In the genomic region with DNA sequence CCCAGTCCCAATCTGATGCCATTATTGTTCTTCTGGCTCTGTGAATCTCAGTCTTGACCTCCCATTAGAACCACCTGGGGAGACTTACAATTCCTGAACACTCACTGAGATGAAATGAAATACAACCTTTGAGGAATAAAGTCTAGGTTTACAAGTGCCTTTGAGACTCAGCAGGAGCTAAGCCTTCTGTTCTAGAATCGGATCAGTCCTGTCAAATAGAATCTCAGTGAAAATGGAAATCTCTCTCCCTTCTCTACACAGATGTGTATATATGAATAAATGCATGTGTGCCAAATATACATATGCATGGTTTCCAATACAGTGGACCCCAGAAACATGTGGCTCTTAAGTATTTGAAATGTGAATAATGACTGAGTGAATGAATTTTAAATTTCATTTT, we compare ENCODE assay signal across 29 mouse cellular contexts. TPM values are rescaled to one million over a fixed set of nuclear protein-coding genes. Genes with fewer than 3 reads are reported as not detected.
DNase-seq lines count a peak whose midpoint lies in the region; ATAC-seq lines count a peak whose summit lies in the region.
"Had no signal": no experiment of that assay in that cellular context is flagged by ENCODE, and none has a peak within 500 bp of the region (broad histone marks: within the 10 kb centered on the region; RNA-seq: fewer than 3 reads in every experiment).

No protein-coding gene starts in this region.

- no peaks in the 10 kb centered on the region for H3K9me3 ChIP-seq in forebrain, embryonic 11.5 days (ENCODE audit: control insufficient read depth, low read length)
- H3K9me3 ChIP-seq in forebrain, embryonic 10.5 days: no peaks in the 10 kb centered on the region
- no peaks in the 10 kb centered on the region for H3K9me3 ChIP-seq in midbrain, embryonic 13.5 days
- H3K9me3 ChIP-seq in midbrain, embryonic 10.5 days (replicated peaks): no peaks in the 10 kb centered on the region
- H3K9me3 ChIP-seq in midbrain, embryonic 15.5 days: no peaks in the 10 kb centered on the region
- H3K9me3 ChIP-seq in midbrain, embryonic 11.5 days (ENCODE audit: control insufficient read depth, low read length): no peaks in the 10 kb centered on the region
- H3K9me3 ChIP-seq: embryonic facial prominence, embryonic 13.5 days; embryonic facial prominence, embryonic 15.5 days; forebrain, embryonic 12.5 days; G1E had no signal

- DNase-seq in forebrain, embryonic 11.5 days (ENCODE audit: low spot score): no peak
- no peak for DNase-seq in forebrain, embryonic 10.5 days (ENCODE audit: extremely low spot score, low spot score)
- DNase-seq in heart, adult 11 months: peak; percentile 19
- DNase-seq in heart, postnatal 4 days: no peak
- DNase-seq in midbrain, embryonic 10.5 days (ENCODE audit: low spot score): no peak
- no peak for DNase-seq in midbrain, embryonic 11.5 days (ENCODE audit: low spot score, missing footprints)
- DNase-seq: adrenal gland, adult 8-10 months; adrenal gland, postnatal 14 days; adrenal gland, postnatal 36 days; B cell, adult 2 months; cerebellum, adult 11 months; cerebellum, adult 18-20 months; cerebellum, adult 8-10 months; cerebellum, adult 9-11 months; cerebellum, postnatal 14 days; cerebellum, postnatal 36 days; embryo, embryonic 11 days had no signal

- H3K27me3 ChIP-seq in forebrain, embryonic 11.5 days (ENCODE audit: control insufficient read depth, insufficient read depth, low read length): no peaks in the 10 kb centered on the region
- no peaks in the 10 kb centered on the region for H3K27me3 ChIP-seq in forebrain, embryonic 10.5 days (ENCODE audit: poor library complexity, severe bottlenecking)
- no peaks in the 10 kb centered on the region for H3K27me3 ChIP-seq in midbrain, embryonic 13.5 days
- H3K27me3 ChIP-seq in midbrain, embryonic 10.5 days (ENCODE audit: low read depth, poor library complexity, severe bottlenecking): no peaks in the 10 kb centered on the region
- H3K27me3 ChIP-seq in midbrain, embryonic 15.5 days (replicated peaks): no peaks in the 10 kb centered on the region
- no peaks in the 10 kb centered on the region for H3K27me3 ChIP-seq in midbrain, embryonic 11.5 days (ENCODE audit: control insufficient read depth, insufficient read depth, low read length)
- H3K27me3 ChIP-seq: CH12.LX; embryonic facial prominence, embryonic 13.5 days; embryonic facial prominence, embryonic 15.5 days; forebrain, embryonic 12.5 days; Patski had no signal

- ATAC-seq in forebrain, embryonic 11.5 days (replicated peaks; ENCODE audit: low FRiP score): peak; percentile 61; the same call in 1 of the 2 replicates
- ATAC-seq in midbrain, embryonic 13.5 days: peak; percentile 66
- 0 out of 2 replicates have a peak, but pooled peaks have one; percentile 39 for ATAC-seq in midbrain, embryonic 15.5 days (replicated peaks)
- no peak for ATAC-seq in midbrain, embryonic 11.5 days (ENCODE audit: low FRiP score)
- ATAC-seq: activated CD4-positive, CD25-positive, alpha-beta regulatory T cell, adult 4 months; CD4-positive, CD25-positive, alpha-beta regulatory T cell, adult 4 months; forebrain, embryonic 16.5 days; Patski had no signal

- 33% methylated on average over 1 of the region's 1 CpGs for WGBS in forebrain, embryonic 11.5 days
- 45% methylated on average over 1 of the region's 1 CpGs for WGBS in forebrain, embryonic 10.5 days
- 13% methylated on average over 1 of the region's 1 CpGs for WGBS in midbrain, embryonic 13.5 days
- 44% methylated on average over 1 of the region's 1 CpGs for WGBS in midbrain, embryonic 10.5 days
- 28% methylated on average over 1 of the region's 1 CpGs for WGBS in midbrain, embryonic 15.5 days
- 33% methylated on average over 1 of the region's 1 CpGs for WGBS in midbrain, embryonic 11.5 days

- H3K4me2 ChIP-seq in forebrain, embryonic 11.5 days (ENCODE audit: low read depth, low read length, severe bottlenecking): no peak overlapping the region
- H3K4me2 ChIP-seq in midbrain, embryonic 13.5 days (replicated peaks): no peak overlapping the region
- no peak overlapping the region for H3K4me2 ChIP-seq in midbrain, embryonic 15.5 days
- no peak overlapping the region for H3K4me2 ChIP-seq in midbrain, embryonic 11.5 days
- H3K4me2 ChIP-seq: embryonic facial prominence, embryonic 13.5 days; embryonic facial prominence, embryonic 15.5 days; forebrain, embryonic 12.5 days had no signal

- H3K4me1 ChIP-seq in forebrain, embryonic 11.5 days (replicated peaks; ENCODE audit: control insufficient read depth, insufficient read depth, low read length): no peaks in the 10 kb centered on the region
- peaks cover 6% of the 10 kb centered on the region; the same call in 1 of the 2 replicates for H3K4me1 ChIP-seq in forebrain, embryonic 10.5 days
- peaks cover 2% of the 10 kb centered on the region; the same call in 1 of the 2 replicates for H3K4me1 ChIP-seq in midbrain, embryonic 13.5 days (replicated peaks)
- H3K4me1 ChIP-seq in midbrain, embryonic 10.5 days: peaks cover 6% of the 10 kb centered on the region; the same call in 1 of the 2 replicates
- no peaks in the 10 kb centered on the region for H3K4me1 ChIP-seq in midbrain, embryonic 15.5 days
- H3K4me1 ChIP-seq in midbrain, embryonic 11.5 days (ENCODE audit: control insufficient read depth, insufficient read depth, low read length): 0 out of 2 replicates have a peak, but pooled peaks cover 2% of the 10 kb centered on the region
- H3K4me1 ChIP-seq: embryonic facial prominence, embryonic 13.5 days; embryonic facial prominence, embryonic 15.5 days; forebrain, embryonic 12.5 days had no signal

- H3K36me3 ChIP-seq in forebrain, embryonic 11.5 days (ENCODE audit: control insufficient read depth, insufficient read depth, low read length): no peaks in the 10 kb centered on the region; the same call in 1 of the 2 replicates
- peaks cover 17% of the 10 kb centered on the region for H3K36me3 ChIP-seq in forebrain, embryonic 10.5 days (replicated peaks)
- H3K36me3 ChIP-seq in midbrain, embryonic 13.5 days: 0 out of 2 replicates have a peak, but pooled peaks cover 4% of the 10 kb centered on the region
- H3K36me3 ChIP-seq in midbrain, embryonic 10.5 days: peaks cover 17% of the 10 kb centered on the region
- no peaks in the 10 kb centered on the region for H3K36me3 ChIP-seq in midbrain, embryonic 15.5 days (replicated peaks)
- H3K36me3 ChIP-seq in midbrain, embryonic 11.5 days (ENCODE audit: control insufficient read depth, insufficient read depth, low read length): no peaks in the 10 kb centered on the region
- H3K36me3 ChIP-seq: embryonic facial prominence, embryonic 13.5 days; embryonic facial prominence, embryonic 15.5 days; forebrain, embryonic 12.5 days had no signal

- H3K4me3 ChIP-seq in forebrain, embryonic 11.5 days (ENCODE audit: low read depth, low read length): no peak overlapping the region
- no peak overlapping the region for H3K4me3 ChIP-seq in forebrain, embryonic 10.5 days
- no peak overlapping the region for H3K4me3 ChIP-seq in midbrain, embryonic 13.5 days (replicated peaks)
- H3K4me3 ChIP-seq in midbrain, embryonic 10.5 days: no peak overlapping the region
- H3K4me3 ChIP-seq in midbrain, embryonic 15.5 days: no peak overlapping the region
- no peak overlapping the region for H3K4me3 ChIP-seq in midbrain, embryonic 11.5 days (ENCODE audit: low read depth, low read length)
- H3K4me3 ChIP-seq: embryonic facial prominence, embryonic 13.5 days; embryonic facial prominence, embryonic 15.5 days; erythroblast, embryonic 14.5 days; forebrain, embryonic 12.5 days had no signal

- H3K9ac ChIP-seq in forebrain, embryonic 11.5 days (ENCODE audit: low read length): no peak overlapping the region
- H3K9ac ChIP-seq in midbrain, embryonic 13.5 days (replicated peaks): no peak overlapping the region
- H3K9ac ChIP-seq in midbrain, embryonic 15.5 days: no peak overlapping the region
- H3K9ac ChIP-seq in midbrain, embryonic 11.5 days (ENCODE audit: low read length): no peak overlapping the region
- H3K9ac ChIP-seq: embryonic facial prominence, embryonic 13.5 days; embryonic facial prominence, embryonic 15.5 days; forebrain, embryonic 12.5 days had no signal

- no peak overlapping the region for H3K27ac ChIP-seq in forebrain, embryonic 11.5 days (ENCODE audit: low read depth, low read length)
- no peak overlapping the region for H3K27ac ChIP-seq in forebrain, embryonic 10.5 days
- H3K27ac ChIP-seq in midbrain, embryonic 13.5 days: no peak overlapping the region
- H3K27ac ChIP-seq in midbrain, embryonic 10.5 days (replicated peaks): no peak overlapping the region
- no peak overlapping the region for H3K27ac ChIP-seq in midbrain, embryonic 15.5 days
- no peak overlapping the region; the same call in 1 of the 2 replicates for H3K27ac ChIP-seq in midbrain, embryonic 11.5 days (ENCODE audit: low read depth, low read length)
- H3K27ac ChIP-seq: embryonic facial prominence, embryonic 13.5 days; embryonic facial prominence, embryonic 15.5 days; forebrain, embryonic 12.5 days had no signal

RNA-seq across cellular contexts. Expression of gene Eml5, which starts 22.6 kb away (rescaled TPM):
- polyA plus RNA-seq in forebrain, embryonic 11.5 days (2014; fragmentation: Nextera tagmentation; extraction: Ambion mirVana): 30.8 and 34.9 TPM in 2 replicates
- 20.5 and 21.0 TPM in 2 replicates for polyA plus RNA-seq in forebrain, embryonic 10.5 days (2016; fragmentation: Nextera tagmentation; extraction: Ambion mirVana)
- total RNA-seq in heart, postnatal 4 days (2021): 1 to 10 TPM; 7.6 to 9.0 TPM
- polyA plus RNA-seq in midbrain, embryonic 13.5 days (2015; fragmentation: Nextera tagmentation; extraction: Ambion mirVana): 30.5 and 32.9 TPM in 2 replicates
- polyA plus RNA-seq in midbrain, embryonic 10.5 days (2016; fragmentation: Nextera tagmentation; extraction: Ambion mirVana): 19.4 and 27.4 TPM in 2 replicates
- 27.9 and 28.9 TPM in 2 replicates for polyA plus RNA-seq in midbrain, embryonic 15.5 days (2015; fragmentation: Nextera tagmentation; extraction: Ambion mirVana)
- polyA plus RNA-seq in midbrain, embryonic 11.5 days (2014; fragmentation: Nextera tagmentation; extraction: Ambion mirVana): 22.0 and 23.2 TPM in 2 replicates

RNA-seq across cellular contexts. Expression of gene Ttc8, which starts 41.7 kb away (rescaled TPM):
- 47.7 and 48.3 TPM in 2 replicates for polyA plus RNA-seq in forebrain, embryonic 11.5 days (2014; fragmentation: Nextera tagmentation; extraction: Ambion mirVana)
- 40.0 and 42.7 TPM in 2 replicates for polyA plus RNA-seq in forebrain, embryonic 10.5 days (2016; fragmentation: Nextera tagmentation; extraction: Ambion mirVana)
- total RNA-seq in heart, postnatal 4 days (2021): 10 to 100 TPM; 11.8 to 12.5 TPM
- 39.1 and 40.9 TPM in 2 replicates for polyA plus RNA-seq in midbrain, embryonic 13.5 days (2015; fragmentation: Nextera tagmentation; extraction: Ambion mirVana)
- polyA plus RNA-seq in midbrain, embryonic 10.5 days (2016; fragmentation: Nextera tagmentation; extraction: Ambion mirVana): 44.3 and 47.4 TPM in 2 replicates
- 36.8 and 39.3 TPM in 2 replicates for polyA plus RNA-seq in midbrain, embryonic 15.5 days (2015; fragmentation: Nextera tagmentation; extraction: Ambion mirVana)
- 42.9 and 49.9 TPM in 2 replicates for polyA plus RNA-seq in midbrain, embryonic 11.5 days (2014; fragmentation: Nextera tagmentation; extraction: Ambion mirVana)
- polyA plus RNA-seq: erythroblast, embryonic 14.5 days had no signal
